Mouse (Mus musculus) 3134 (cell line): ENCODE measurements around the gene Gm15319.
"Not testable (repeated sequence)": the region's sequence is repeated elsewhere in the genome, so short reads cannot be mapped to it uniquely, and the experiment has no call there.

ENCODE experiments used
- DNase-seq: peaks from one replicate; pipeline ENCODE4 v3.0.0-alpha.2; 2011; ENCODE audit warnings: low spot score; ENCODE audit not compliant: insufficient read length; ENCODE audit errors: extremely low read depth

Gene Gm15319

DNA sequence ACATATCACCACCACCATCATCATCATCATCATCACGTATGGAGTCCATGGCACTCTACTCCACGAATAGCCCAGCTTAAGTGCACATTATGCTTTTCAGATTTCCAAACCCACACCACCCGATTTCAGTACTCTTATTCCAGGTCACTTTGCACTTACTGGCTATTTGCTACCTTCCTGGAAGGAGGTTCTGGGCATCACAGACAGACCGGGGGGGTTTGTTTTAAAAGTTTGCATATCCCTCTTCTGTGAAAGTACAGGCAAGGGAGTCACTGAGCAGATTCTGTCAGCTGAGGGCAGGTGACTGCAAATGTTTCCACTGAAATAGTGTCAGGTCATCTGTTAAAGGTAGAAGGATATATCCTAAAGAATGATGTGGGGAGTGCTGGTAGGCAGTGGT, 63.0 kb downstream of the Gm15319 start:
- not testable (repeated sequence) for DNase-seq

DNA sequence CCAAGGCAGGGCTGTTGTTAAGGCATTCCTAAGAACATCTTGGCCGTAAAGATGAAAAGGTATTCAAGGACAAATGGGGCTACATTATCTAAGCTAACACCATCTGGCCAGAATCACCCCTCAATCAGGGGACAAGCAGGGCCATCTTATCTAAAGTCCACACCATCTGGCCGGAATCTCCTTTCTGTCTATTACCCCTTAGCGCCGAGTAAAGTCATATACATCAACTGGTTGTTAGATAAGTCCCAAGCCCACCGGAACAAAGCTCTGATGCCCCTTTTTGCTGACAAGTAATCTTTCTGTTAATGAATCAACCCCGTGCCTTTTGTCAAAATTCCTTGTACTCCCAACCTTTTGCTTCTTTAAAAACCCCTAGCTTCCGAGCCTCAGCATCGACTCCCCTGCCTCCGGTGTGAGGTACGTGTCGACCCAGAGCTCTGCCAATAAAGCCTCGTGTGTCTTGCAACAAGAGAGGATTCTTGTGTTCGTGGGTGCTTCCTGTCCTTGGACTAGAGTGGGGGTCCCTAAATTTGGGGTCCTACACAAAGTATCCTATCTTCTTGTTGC, 65.0 kb downstream of the Gm15319 start:
- DNase-seq: not testable (repeated sequence)

GRCm38 (mm10) chr8:20296803-20297702, 66.0 kb downstream of the Gm15319 start:
- peak; percentile 85 for DNase-seq

GRCm38 (mm10) chr8:20295881-20296280, 67.1 kb downstream of the Gm15319 start:
- DNase-seq: not testable (repeated sequence)

GRCm38 (mm10) chr8:20294826-20295225, 68.2 kb downstream of the Gm15319 start:
- not testable (repeated sequence) for DNase-seq

DNA sequence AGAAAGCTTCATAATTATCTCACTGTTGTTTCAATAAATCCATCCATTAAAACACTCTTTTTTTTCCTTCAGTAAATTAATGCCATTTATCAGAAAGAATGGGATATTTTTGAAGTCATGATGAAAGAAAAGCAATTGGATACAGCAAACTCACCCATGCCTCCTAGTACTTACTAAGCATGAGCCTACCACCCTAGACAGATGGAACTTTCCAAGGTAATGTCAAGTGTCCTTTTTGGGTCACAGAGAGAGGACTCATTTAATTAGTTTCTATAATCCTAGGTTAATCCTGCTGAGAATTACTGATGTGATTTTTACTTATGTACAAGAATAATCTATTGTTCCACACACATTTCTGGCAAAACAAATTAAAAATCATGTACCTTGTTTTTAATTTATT, 69.0 kb downstream of the Gm15319 start:
- DNase-seq: not testable (repeated sequence)

- DNase-seq: not testable (repeated sequence)
Measured at GRCm38 (mm10) chr8:20290015-20290414, 73.0 kb downstream of the Gm15319 start.

- DNase-seq: not testable (repeated sequence)
Measured at GRCm38 (mm10) chr8:20288878-20289277, 74.1 kb downstream of the Gm15319 start.

DNA sequence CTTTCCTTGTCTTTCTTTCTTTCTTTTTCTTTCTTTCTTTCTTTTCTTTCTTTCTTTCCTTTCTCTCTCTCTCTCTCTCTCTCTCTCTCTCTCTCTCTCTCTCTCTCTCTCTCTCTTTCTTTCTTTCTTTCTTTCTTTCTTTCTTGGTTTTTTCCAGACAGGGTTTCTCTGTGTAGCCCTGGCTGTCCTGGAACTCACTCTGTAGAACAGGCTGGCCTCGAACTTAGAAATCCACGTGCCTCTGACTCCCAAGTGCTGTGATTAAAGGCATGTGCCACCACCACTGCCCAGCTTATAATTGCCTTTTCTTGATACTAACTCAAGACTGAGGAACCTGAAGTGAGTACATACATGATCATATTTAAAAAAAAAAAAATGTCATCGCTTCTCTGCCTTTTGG, 75.3 kb downstream of the Gm15319 start:
- not testable (repeated sequence) for DNase-seq
